Mouse (Mus musculus): ENCODE measurements around the gene Spaca6. TPM values are rescaled to one million over a fixed set of nuclear protein-coding genes. Genes with fewer than 3 reads are reported as not detected.

Spaca6 gene
- polyA plus RNA-seq, 1 experiment = 110 TPM

DNA sequence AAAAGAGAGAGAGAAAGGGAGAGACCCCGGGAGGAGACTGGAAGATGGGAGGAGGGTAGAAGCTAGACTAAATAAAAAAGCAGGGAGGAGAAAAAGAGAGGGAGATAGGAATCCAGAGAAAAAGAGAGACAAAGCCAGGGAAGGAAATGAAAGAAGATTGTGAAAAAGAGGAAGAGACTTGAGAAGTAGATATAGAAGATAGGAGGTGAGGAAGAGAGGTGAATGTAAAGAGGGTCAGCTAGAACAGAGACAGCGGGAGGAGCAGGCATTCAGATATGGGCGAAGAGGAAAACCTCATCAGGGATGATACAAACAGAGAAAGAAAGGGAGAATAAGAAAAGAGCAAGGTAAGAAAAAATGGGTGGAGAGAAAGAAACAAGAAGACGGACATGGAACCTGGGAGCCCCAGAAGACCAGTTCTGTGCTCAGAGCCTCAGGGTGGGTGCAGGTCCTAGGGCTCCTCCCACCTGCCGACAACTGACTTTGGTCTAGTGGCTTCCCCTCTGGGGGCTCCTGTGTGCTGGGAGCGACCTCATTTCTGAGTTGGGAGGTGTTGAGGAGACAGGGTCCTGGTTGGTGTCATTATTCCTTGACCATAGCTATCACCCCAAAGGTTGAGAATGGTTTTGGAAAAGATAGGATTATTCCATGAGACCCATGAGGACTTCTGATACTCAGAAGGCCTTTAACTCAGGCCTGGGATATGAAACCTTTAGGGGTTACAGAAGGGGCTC, 2.3 kb downstream of the Spaca6 start:
- H3K4me1 ChIP-seq (ENCODE audit: control insufficient read depth, insufficient read depth, low read length) = peaks cover 11% of the 10 kb centered on the region
- TF ChIP-seq POLR2A (IDR thresholded peaks at IDR 0.05; ENCODE audit: borderline replicate concordance, low read depth, low read length) (no peak), CTCF (IDR thresholded peaks at IDR 0.05; ENCODE audit: low read depth, low read length) (no peak)
- H3K4me3 ChIP-seq (ENCODE audit: insufficient read depth, low read length) = no peak overlapping the region
- H3K27ac ChIP-seq (ENCODE audit: insufficient read depth, low read depth, low read length) = no peak overlapping the region

- H3K4me3 ChIP-seq (ENCODE audit: insufficient read depth, low read length) = no peak overlapping the region
- peaks cover 11% of the 10 kb centered on the region for H3K4me1 ChIP-seq (ENCODE audit: control insufficient read depth, insufficient read depth, low read length)
- H3K27ac ChIP-seq (ENCODE audit: insufficient read depth, low read depth, low read length) = no peak overlapping the region
- no peak for TF ChIP-seq CTCF (IDR thresholded peaks at IDR 0.05; ENCODE audit: low read depth, low read length)
- no peak for TF ChIP-seq POLR2A (IDR thresholded peaks at IDR 0.05; ENCODE audit: borderline replicate concordance, low read depth, low read length)
Measured at GRCm38 (mm10) chr17:17829816-17830535, 3.0 kb downstream of the Spaca6 start.

DNA sequence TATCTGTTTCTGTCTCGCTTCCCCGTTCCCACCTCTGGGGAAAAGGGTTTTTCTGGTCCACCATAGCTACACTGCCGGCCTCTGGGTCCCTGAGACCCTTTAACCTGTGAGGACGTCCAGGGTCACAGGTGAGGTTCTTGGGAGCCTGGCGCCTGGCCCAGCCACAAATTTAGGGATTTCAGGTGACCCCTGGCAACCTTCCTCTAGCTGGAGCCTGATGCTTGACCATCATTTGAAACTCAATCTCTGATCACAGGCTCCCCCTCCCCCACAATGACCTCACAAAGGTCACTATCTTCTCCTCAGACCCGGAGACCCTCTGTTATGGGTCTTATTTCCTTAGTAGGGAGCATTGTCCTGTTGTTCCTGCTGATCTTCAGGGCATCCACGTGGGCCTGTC, 3.8 kb downstream of the Spaca6 start:
- no peak for TF ChIP-seq CTCF (IDR thresholded peaks at IDR 0.05; ENCODE audit: low read depth, low read length)
- TF ChIP-seq POLR2A (IDR thresholded peaks at IDR 0.05; ENCODE audit: borderline replicate concordance, low read depth, low read length) = no peak
- Histone ChIP-seq H3K4me3 (ENCODE audit: insufficient read depth, low read length) (no peak overlapping the region), H3K4me1 (ENCODE audit: control insufficient read depth, insufficient read depth, low read length) (peaks cover 9% of the 10 kb centered on the region), H3K27ac (ENCODE audit: insufficient read depth, low read depth, low read length) (no peak overlapping the region)

DNA sequence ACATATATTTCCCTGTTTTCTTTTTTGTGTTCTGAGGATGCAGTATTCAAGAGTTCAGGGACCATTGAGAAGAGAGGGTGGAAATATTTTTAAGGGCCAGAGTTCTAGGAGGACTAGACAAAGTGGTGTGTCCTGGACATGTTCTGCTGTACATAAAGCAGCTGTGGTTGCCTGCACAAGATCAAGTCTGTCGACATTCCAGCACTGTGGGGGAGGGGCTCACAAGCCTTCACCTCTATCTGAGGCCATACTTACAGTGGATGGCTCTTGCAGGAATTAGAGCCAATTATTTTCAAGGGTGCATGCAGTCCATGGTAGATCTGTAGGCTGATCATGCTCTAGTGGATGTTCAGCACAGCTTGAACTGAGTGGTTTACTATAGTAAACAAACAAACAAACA, 7.9 kb downstream of the Spaca6 start:
- TF ChIP-seq CTCF (IDR thresholded peaks at IDR 0.05; ENCODE audit: low read depth, low read length) (no peak), POLR2A (IDR thresholded peaks at IDR 0.05; ENCODE audit: borderline replicate concordance, low read depth, low read length) (no peak)
- peaks cover 11% of the 10 kb centered on the region for H3K4me1 ChIP-seq (ENCODE audit: control insufficient read depth, insufficient read depth, low read length)
- H3K27ac ChIP-seq (ENCODE audit: insufficient read depth, low read depth, low read length) = no peak overlapping the region
- no peak overlapping the region for H3K4me3 ChIP-seq (ENCODE audit: insufficient read depth, low read length)

- peaks cover 16% of the 10 kb centered on the region for H3K4me1 ChIP-seq (ENCODE audit: control insufficient read depth, insufficient read depth, low read length)
- H3K27ac ChIP-seq (ENCODE audit: insufficient read depth, low read depth, low read length) = no peak overlapping the region
- no peak for TF ChIP-seq POLR2A (IDR thresholded peaks at IDR 0.05; ENCODE audit: borderline replicate concordance, low read depth, low read length)
- no peak overlapping the region for H3K4me3 ChIP-seq (ENCODE audit: insufficient read depth, low read length)
Measured at GRCm38 (mm10) chr17:17836101-17836500, 9.1 kb downstream of the Spaca6 start.

DNA sequence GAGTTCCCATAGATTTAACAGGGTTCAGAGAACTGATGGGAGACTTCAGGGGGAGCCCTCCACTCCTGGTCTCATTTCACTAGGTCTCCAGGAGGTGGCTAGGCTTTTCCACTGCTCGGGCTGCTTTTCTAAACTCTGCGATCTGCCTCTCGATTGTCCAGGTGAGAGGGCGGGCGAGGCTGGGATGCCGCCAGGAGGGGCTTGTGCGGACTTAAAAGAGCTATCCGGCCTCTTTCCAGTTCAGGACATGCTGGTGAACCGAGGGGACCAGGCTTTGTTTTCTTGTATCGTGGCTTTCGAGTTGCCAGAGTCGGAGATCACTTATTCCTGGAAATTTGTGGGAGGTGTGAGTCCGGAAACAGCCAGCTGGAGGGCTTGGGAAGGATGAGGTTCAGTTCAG, 10.5 kb downstream of the Spaca6 start:
- peaks cover 16% of the 10 kb centered on the region for H3K4me1 ChIP-seq (ENCODE audit: control insufficient read depth, insufficient read depth, low read length)
- peak overlapping the region; percentile 72 for H3K27ac ChIP-seq (ENCODE audit: insufficient read depth, low read depth, low read length)
- no peak for TF ChIP-seq POLR2A (IDR thresholded peaks at IDR 0.05; ENCODE audit: borderline replicate concordance, low read depth, low read length)
- peak overlapping the region; percentile 74 for H3K4me3 ChIP-seq (ENCODE audit: insufficient read depth, low read length)

- peak overlapping the region; percentile 74 for H3K4me3 ChIP-seq (ENCODE audit: insufficient read depth, low read length)
- 0 out of 2 replicates have a peak, but pooled peaks have one; percentile 64 for TF ChIP-seq POLR2A (IDR thresholded peaks at IDR 0.05; ENCODE audit: borderline replicate concordance, low read depth, low read length)
- TF ChIP-seq CTCF (IDR thresholded peaks at IDR 0.05; ENCODE audit: low read depth, low read length) = peak; percentile 74; the same call in 1 of the 2 replicates
- H3K27ac ChIP-seq (ENCODE audit: insufficient read depth, low read depth, low read length) = peak overlapping the region; percentile 73
- peaks cover 16% of the 10 kb centered on the region for H3K4me1 ChIP-seq (ENCODE audit: control insufficient read depth, insufficient read depth, low read length)
Measured at GRCm38 (mm10) chr17:17837919-17838701, 11.2 kb downstream of the Spaca6 start.

DNA sequence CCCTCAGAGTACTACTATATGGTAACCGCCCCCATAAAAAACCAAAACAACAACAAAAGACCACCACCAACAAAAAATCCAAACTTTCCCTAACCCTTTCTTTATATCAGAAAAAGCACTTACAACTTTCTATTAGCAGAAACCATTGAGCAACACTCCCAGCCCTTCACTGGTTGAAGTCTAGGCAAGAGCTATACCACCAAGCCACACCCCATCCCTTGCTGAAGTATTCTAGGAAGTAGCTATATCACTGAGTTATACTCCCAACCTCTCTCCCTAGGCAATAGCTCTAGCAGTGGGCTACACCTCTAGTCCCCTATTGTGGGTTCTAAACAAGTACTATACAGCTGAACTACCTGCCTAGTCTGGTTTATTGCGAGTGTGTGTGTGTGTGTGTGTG, 12.3 kb downstream of the Spaca6 start:
- Histone ChIP-seq H3K27ac (ENCODE audit: insufficient read depth, low read depth, low read length) (no peak overlapping the region), H3K4me1 (ENCODE audit: control insufficient read depth, insufficient read depth, low read length) (peaks cover 16% of the 10 kb centered on the region), H3K4me3 (ENCODE audit: insufficient read depth, low read length) (0 out of 2 replicates have a peak overlapping the region, but pooled peaks have one; percentile 74)
- no peak for TF ChIP-seq POLR2A (IDR thresholded peaks at IDR 0.05; ENCODE audit: borderline replicate concordance, low read depth, low read length)
- TF ChIP-seq CTCF (IDR thresholded peaks at IDR 0.05; ENCODE audit: low read depth, low read length) = no peak

GRCm38 (mm10) chr17:17840796-17841195, 13.8 kb downstream of the Spaca6 start:
- TF ChIP-seq POLR2A (IDR thresholded peaks at IDR 0.05; ENCODE audit: borderline replicate concordance, low read depth, low read length) = no peak
- TF ChIP-seq CTCF (IDR thresholded peaks at IDR 0.05; ENCODE audit: low read depth, low read length) = no peak
- no peak overlapping the region for H3K4me3 ChIP-seq (ENCODE audit: insufficient read depth, low read length)
- no peak overlapping the region for H3K27ac ChIP-seq (ENCODE audit: insufficient read depth, low read depth, low read length)
- H3K4me1 ChIP-seq (ENCODE audit: control insufficient read depth, insufficient read depth, low read length) = peaks cover 17% of the 10 kb centered on the region

Measured in bone marrow macrophage, adult 2 months (primary cell).